Mouse (Mus musculus): ENCODE results near the gene Aacs.

DNA sequence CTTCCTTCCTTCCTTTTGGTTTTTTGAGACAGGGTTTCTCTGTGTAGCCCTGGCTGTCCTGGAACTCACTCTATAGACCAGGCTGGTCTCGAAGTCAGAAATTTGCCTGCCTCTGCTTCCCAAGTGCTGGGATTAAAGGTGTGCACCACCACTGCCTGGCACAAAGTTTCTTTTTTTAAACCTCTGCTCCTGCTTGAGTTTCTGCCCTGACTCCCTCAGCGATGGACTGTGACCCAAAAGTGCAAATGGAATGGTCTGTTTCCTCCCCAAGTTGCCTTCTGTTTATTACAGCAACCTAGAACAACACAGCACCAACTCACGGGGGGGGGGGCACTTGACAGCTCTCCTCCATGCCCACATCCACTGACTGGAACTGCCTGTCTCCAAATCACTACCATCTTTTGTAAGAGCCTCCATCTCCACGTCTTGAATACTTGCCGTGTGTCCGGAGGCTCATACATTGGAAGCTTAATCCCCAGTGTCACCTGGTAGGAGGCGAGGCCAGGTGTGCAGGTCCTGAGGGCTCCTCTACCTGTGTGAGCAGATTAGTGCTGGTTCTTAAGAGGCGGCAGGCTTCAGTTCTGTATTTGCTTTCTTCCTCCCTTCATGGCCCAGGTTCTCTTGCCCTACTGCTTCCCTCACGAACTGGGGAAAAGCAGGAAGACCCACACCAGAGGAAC is 2.7 kb upstream of the Aacs start:
- TF ChIP-seq CTCF (IDR thresholded peaks at IDR 0.05; ENCODE audit: low read depth) (no peak), EP300 (optimal IDR thresholded peaks at IDR 0.05) (no peak)
